Mouse (Mus musculus): Measurements from ENCODE around the gene Wnt1.

Wnt1 gene

GRCm38 (mm10) chr15:98777762-98778161 is 11.9 kb upstream of the Wnt1 start, which contains the start of gene Wnt10b:
Wnt10b (minus strand) TSS chr15:98778150.
- DNase-seq (ENCODE audit: low spot score in 2 of 2), result no peak

- DNase-seq (ENCODE audit: low spot score in 2 of 2), result no peak
Observed at GRCm38 (mm10) chr15:98778191-98778770, 11.4 kb upstream of the Wnt1 start.

- DNase-seq (ENCODE audit: low spot score in 2 of 2), result no peak
Observed at GRCm38 (mm10) chr15:98778806-98779205, 10.9 kb upstream of the Wnt1 start.

- DNase-seq (ENCODE audit: low spot score in 2 of 2), result no peak
Observed at GRCm38 (mm10) chr15:98780075-98780474, 9.6 kb upstream of the Wnt1 start.

DNA sequence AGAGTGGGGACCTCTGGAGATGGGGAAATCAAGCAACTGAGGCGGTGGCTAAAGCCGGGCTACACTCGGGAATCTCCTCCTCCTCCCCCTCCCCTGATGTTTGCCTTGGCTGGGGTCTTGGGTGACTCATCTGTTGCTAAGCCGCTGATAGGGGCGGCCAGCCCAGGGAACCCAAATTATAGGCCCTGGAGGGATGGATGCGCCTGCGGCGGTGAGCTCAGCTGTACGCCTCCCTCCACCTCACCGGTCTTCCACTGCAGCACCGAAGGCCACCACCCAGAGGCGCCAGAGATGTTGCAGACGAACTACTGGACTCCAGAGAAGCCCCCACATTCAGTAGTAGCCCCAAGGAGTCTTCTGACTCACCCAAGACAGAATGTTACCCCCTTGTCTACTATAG is 9.1 kb upstream of the Wnt1 start:
- no peak for DNase-seq (ENCODE audit: low spot score in 2 of 2)

GRCm38 (mm10) chr15:98781166-98781565 is 8.5 kb upstream of the Wnt1 start:
- DNase-seq (ENCODE audit: low spot score in 2 of 2), result no peak

GRCm38 (mm10) chr15:98785744-98786143 is 3.9 kb upstream of the Wnt1 start:
- DNase-seq (ENCODE audit: low spot score in 2 of 2), result no peak

GRCm38 (mm10) chr15:98787930-98788329 is 1.7 kb upstream of the Wnt1 start:
- no peak for DNase-seq (ENCODE audit: low spot score in 2 of 2)

GRCm38 (mm10) chr15:98788972-98789660 is 541 bp upstream of the Wnt1 start:
- DNase-seq (ENCODE audit: low spot score in 2 of 2), result no peak

DNA sequence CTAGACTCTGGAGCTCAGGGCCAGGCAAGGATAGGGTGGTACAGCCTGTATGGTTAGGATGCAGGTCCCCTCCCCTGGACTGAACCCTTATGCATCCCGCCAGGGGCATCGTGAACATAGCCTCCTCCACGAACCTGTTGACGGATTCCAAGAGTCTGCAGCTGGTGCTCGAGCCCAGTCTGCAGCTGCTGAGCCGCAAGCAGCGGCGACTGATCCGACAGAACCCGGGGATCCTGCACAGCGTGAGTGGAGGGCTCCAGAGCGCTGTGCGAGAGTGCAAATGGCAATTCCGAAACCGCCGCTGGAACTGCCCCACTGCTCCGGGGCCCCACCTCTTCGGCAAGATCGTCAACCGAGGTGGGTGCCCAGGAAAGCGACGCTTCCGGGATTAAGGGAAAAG is 1.1 kb downstream of the Wnt1 start:
- DNase-seq (ENCODE audit: low spot score in 2 of 2), result no peak

DNA sequence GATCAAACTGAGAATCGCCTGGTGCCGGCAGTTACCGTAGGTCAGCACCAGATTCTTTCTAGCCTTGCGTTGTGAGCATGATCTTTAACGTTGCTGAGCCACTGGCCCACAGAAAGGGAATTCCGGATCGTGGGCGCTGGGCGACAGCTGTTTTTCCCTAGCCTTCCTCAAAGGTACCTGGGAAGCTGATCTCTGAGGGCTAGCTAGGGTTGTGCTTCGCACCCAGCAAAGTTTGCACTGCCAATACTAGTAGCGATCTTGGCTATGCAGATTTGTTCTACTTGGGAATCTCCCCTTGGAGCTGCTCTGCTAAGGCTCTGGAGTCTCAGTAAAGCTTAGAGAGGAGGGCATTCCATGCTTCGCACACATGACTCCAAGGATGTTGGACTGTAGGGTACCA is 1.6 kb downstream of the Wnt1 start:
- DNase-seq (ENCODE audit: low spot score in 2 of 2), result no peak

DNA sequence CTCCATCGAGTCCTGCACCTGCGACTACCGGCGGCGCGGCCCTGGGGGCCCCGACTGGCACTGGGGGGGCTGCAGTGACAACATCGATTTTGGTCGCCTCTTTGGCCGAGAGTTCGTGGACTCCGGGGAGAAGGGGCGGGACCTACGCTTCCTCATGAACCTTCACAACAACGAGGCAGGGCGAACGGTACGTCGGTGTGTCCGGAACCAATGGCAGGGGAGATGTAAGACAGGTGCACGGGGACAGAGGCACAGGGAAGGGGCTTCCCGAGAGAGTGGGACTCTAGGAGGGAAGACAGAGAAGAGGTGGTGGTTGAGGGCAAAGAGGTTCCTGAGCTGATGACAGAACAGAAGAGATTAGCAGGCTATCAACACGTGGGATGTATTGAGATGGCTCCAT is 2.1 kb downstream of the Wnt1 start:
- no peak for DNase-seq (ENCODE audit: low spot score in 2 of 2)

DNA sequence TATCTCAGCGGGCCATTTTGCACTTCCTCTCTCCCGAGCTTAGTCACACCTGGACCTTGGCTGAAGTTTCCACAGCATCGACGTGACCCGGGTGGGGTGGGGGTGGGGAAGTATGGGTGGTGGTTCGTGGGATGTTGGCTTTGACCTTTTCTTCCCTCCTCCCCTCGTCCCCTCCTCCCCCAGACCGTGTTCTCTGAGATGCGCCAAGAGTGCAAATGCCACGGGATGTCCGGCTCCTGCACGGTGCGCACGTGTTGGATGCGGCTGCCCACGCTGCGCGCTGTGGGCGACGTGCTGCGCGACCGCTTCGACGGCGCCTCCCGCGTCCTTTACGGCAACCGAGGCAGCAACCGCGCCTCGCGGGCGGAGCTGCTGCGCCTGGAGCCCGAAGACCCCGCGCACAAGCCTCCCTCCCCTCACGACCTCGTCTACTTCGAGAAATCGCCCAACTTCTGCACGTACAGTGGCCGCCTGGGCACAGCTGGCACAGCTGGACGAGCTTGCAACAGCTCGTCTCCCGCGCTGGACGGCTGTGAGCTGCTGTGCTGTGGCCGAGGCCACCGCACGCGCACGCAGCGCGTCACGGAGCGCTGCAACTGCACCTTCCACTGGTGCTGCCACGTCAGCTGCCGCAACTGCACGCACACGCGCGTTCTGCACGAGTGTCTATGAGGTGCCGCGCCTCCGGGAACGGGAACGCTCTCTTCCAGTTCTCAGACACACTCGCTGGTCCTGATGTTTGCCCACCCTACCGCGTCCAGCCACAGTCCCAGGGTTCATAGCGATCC is 2.8 kb downstream of the Wnt1 start:
- peak; percentile 42 to 73 for DNase-seq (ENCODE audit: low spot score in 2 of 2)

DNA sequence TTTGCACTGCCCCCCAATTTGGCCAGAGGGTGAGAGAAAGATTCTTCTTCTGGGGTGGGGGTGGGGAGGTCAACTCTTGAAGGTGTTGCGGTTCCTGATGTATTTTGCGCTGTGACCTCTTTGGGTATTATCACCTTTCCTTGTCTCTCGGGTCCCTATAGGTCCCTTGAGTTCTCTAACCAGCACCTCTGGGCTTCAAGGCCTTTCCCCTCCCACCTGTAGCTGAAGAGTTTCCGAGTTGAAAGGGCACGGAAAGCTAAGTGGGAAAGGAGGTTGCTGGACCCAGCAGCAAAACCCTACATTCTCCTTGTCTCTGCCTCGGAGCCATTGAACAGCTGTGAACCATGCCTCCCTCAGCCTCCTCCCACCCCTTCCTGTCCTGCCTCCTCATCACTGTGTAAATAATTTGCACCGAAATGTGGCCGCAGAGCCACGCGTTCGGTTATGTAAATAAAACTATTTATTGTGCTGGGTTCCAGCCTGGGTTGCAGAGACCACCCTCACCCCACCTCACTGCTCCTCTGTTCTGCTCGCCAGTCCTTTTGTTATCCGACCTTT is 3.6 kb downstream of the Wnt1 start:
- DNase-seq (ENCODE audit: low spot score in 2 of 2), result no peak

DNA sequence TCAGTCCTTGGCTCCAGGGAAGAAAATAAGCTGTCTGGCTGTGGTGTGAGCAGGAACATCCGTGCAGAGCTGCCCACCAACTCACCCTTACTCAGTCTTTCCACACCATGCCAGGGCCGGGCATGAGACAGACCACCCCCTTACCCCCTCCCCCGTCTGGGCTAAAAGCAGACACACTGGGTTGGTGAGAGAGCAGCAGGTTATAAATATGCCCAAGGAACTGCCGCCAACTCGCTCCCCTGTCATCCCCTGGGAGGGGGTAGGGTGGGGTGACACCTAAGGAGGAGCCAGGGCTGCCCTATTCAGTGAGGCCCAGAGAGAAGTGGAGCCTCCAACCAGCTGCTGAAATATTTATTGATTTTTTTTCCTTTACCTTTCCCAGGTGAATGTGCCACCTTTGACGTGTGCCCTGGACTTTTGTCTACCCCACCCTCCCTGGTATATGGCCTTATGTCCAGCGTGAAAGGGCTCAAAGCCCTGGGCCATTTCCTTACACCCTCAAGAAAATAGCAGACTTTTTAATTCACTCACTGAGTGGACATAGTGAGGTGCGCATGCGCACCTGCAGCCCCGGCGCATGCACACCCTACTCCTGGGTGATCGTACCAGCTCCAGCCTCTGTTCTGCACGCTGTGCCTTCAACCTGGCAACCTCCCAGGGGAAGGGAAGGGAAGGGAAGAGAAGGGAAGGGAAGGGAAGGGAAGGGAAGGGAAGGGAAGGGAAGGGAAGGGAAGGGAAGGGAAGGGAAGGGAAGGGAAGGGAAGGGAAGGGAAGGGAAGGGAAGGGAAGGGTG is 7.3 kb downstream of the Wnt1 start:
- DNase-seq (ENCODE audit: low spot score in 2 of 2), result no peak

DNA sequence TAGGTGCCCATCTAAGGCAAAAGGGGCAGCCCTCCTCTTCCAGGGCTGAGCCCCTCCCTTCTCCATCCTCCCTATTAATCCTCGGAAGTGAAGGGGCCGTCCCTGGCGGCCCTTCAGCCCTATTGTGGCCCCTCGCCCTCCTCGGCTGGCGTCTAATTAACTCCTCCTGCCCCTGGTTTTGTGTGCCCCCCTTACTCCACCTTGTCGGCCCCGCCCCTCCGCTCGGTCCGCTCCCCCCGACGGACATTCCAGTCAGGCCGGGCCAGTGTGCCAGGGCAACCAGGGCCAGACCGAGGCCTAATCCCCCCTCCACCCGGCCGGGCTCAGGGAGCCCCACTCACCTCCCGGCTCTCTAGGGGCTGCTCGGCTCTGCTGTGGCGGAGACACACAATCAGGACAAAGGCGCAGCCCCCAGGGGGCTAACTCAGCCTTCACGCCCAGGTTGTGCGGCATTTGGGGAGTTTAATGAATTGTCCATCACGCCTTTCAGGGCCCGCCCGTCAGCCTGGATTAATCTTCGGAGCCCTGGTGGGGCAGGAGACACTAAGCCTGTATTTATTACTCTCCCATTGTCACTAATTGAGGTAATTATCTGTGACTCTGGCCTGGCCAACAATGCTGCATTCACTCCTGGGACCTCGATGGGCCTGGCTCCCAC is 8.3 kb downstream of the Wnt1 start:
- DNase-seq (ENCODE audit: low spot score in 2 of 2), result no peak

- DNase-seq (ENCODE audit: low spot score in 2 of 2), result no peak
Observed at GRCm38 (mm10) chr15:98798903-98799302, 9.2 kb downstream of the Wnt1 start.

DNA sequence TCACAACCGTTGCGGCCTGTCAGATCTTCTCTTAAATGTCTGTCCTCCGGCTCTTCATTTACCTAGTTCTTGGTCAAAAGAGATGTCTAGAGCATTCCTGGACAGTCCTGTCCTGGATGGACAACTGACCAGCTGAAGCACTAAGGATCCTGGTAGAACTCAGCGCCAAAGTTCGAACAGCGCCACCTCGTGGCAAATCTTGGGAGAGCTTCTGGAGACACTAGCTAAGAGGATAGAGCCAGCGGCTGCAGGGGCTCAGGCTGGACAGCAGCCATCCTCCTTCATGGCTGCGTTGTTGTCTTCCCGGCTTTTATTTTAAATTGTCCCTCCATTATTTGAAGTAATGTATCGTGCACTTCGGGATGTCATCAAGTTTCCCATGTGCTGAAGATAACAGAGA is 9.7 kb downstream of the Wnt1 start:
- DNase-seq (ENCODE audit: low spot score in 2 of 2), result peak; percentile 82 to 85

DNA sequence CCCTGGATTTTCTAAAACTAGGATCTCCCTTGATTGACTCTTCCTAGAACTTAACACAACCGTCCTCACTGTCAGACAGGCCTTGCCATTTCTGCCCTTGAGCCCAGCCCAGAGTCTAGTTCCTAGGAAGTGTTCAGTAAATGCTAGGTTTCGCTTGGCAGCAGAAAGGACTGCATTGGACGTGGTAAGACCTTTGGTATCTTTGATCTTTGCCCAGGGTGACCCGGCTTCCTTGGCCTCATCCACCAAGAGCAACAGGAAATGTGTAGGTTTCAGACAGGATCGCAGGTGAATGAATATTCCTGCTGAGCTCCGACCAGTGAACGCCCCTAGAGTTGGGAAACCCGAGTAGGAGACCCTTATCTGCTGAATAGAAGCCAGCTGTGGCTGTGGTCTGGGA is 13.3 kb downstream of the Wnt1 start:
- no peak for DNase-seq (ENCODE audit: low spot score in 2 of 2)

DNA sequence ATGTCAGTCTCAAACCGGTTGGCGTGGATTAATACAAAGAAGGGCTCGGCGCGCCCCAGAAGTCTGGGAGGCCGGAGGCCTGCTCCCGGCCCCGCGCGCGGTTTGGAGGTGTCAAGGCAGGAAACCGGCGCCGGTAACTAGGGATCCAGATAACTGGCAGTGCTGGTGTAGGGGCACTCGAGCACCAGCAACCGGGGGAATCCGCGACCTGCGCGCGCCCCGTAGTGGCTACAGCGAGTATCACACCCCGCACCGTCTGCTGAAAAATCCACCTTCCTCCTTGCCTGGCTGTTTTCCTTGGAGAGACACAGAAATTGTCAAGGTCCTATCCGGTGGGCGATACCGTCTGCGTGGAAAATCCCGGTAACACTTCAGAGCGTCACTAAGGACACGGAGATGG is 14.4 kb downstream of the Wnt1 start:
- DNase-seq (ENCODE audit: low spot score in 2 of 2), result peak; percentile 90 to 95

DNA sequence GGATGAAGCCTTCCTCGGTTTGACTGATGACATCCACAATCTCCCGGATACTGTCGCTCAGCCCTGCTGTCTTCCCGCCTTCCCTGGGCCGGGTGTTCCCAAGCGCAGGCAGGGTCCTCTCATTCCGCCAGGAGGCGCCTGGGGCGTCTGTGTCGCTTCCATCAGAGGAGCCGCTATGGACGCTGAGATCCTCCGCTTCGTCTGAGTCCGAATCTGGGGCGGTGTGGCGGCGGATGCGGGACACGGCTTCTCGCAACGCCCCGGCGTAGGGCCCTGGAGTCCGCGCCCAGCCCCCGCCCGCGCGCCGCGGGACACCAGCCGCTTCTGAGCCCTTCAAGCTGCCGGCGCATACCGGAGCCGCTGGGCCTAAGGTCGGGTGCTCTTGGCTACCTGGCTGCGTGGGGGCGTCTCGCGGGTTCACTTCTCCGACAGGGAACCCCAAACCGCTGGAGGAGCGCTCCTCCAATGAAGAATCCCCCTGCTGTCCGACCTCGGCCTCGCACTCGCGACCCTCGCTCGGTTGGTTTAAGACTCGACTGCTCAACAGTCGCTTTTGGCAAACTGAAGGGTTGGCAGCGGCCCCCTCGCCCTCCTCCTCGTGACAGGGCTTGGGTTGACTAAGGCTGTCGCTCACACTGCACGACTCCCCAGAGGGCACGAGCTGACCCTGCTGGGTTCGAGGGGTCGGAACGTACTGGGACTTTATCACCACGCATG is 15.8 kb downstream of the Wnt1 start:
- peak; percentile 77 to 83 for DNase-seq (ENCODE audit: low spot score in 2 of 2)
